Mouse (Mus musculus): ENCODE measurements around the gene Atg2a. TPM values are rescaled to one million over a fixed set of nuclear protein-coding genes. Genes with fewer than 3 reads are reported as not detected.
A peak's percentile ranks its signal among the peaks of the same experiment; 100 is the strongest.

Gene Atg2a
- total and polyA plus RNA-seq, 2 experiments from 2014 or later = 5.6 to 24.5 TPM

- Histone ChIP-seq H3K4me3 (ENCODE audit: low read depth, low read length) (no peak overlapping the region), H3K9ac (replicated peaks; ENCODE audit: low read depth, low read length) (no peak overlapping the region)
- DNase-seq (ENCODE audit: low spot score) = peak; percentile 58
Observed at GRCm38 (mm10) chr19:6291117-6291781, 49.8 kb downstream of the Atg2a start.

GRCm38 (mm10) chr19:6292262-6292661 is 50.8 kb downstream of the Atg2a start:
- H3K27ac ChIP-seq (ENCODE audit: low read depth) = peak overlapping the region; percentile 30; the same call in 1 of the 2 replicates
- peaks cover 19% of the 10 kb centered on the region for H3K4me1 ChIP-seq (ENCODE audit: control insufficient read depth, insufficient read depth)
- WGBS = 72% methylated on average over 5 of the region's 5 CpGs
- no peak overlapping the region for H3K4me3 ChIP-seq (ENCODE audit: low read depth, low read length)
- no peak overlapping the region for H3K9ac ChIP-seq (replicated peaks; ENCODE audit: low read depth, low read length)
- DNase-seq (ENCODE audit: low spot score) (no peak), ATAC-seq (ENCODE audit: insufficient read depth, low read depth) (no peak)
- H3K36me3 ChIP-seq (replicated peaks; ENCODE audit: control insufficient read depth, insufficient read depth, low read length) = peaks cover 52% of the 10 kb centered on the region
- no peaks in the 10 kb centered on the region for H3K9me3 ChIP-seq (replicated peaks; ENCODE audit: control insufficient read depth, low read length)
- H3K27me3 ChIP-seq (ENCODE audit: control insufficient read depth, insufficient read depth, low read length) = no peaks in the 10 kb centered on the region
- TF ChIP-seq CTCF (IDR thresholded peaks at IDR 0.05; ENCODE audit: low read depth) = no peak
- no peak for TF ChIP-seq EP300 (IDR thresholded peaks at IDR 0.05; ENCODE audit: low read depth)
- no peak overlapping the region for H3K4me2 ChIP-seq (ENCODE audit: low read depth, low read length)

More at GRCm38 (mm10) chr19:6291117-6291781, 49.8 kb downstream of the Atg2a start:
- H3K27me3 ChIP-seq (ENCODE audit: control insufficient read depth, insufficient read depth, low read length) = no peaks in the 10 kb centered on the region
- peaks cover 29% of the 10 kb centered on the region for H3K4me1 ChIP-seq (ENCODE audit: control insufficient read depth, insufficient read depth)
- H3K9me3 ChIP-seq (replicated peaks; ENCODE audit: control insufficient read depth, low read length) = no peaks in the 10 kb centered on the region
- H3K4me2 ChIP-seq (ENCODE audit: low read depth, low read length) = no peak overlapping the region
- H3K27ac ChIP-seq (ENCODE audit: low read depth) = peak overlapping the region; percentile 73
- WGBS = 65% methylated on average over 10 of the region's 10 CpGs
- peak; percentile 57; the same call in 1 of the 2 replicates for ATAC-seq (ENCODE audit: insufficient read depth, low read depth)
- TF ChIP-seq EP300 (IDR thresholded peaks at IDR 0.05; ENCODE audit: low read depth) = no peak
- TF ChIP-seq CTCF (IDR thresholded peaks at IDR 0.05; ENCODE audit: low read depth) = no peak
- H3K36me3 ChIP-seq (replicated peaks; ENCODE audit: control insufficient read depth, insufficient read depth, low read length) = peaks cover 42% of the 10 kb centered on the region

- no peak overlapping the region for H3K4me2 ChIP-seq (ENCODE audit: low read depth, low read length)
Observed at GRCm38 (mm10) chr19:6294301-6294700, 52.8 kb downstream of the Atg2a start.

DNA sequence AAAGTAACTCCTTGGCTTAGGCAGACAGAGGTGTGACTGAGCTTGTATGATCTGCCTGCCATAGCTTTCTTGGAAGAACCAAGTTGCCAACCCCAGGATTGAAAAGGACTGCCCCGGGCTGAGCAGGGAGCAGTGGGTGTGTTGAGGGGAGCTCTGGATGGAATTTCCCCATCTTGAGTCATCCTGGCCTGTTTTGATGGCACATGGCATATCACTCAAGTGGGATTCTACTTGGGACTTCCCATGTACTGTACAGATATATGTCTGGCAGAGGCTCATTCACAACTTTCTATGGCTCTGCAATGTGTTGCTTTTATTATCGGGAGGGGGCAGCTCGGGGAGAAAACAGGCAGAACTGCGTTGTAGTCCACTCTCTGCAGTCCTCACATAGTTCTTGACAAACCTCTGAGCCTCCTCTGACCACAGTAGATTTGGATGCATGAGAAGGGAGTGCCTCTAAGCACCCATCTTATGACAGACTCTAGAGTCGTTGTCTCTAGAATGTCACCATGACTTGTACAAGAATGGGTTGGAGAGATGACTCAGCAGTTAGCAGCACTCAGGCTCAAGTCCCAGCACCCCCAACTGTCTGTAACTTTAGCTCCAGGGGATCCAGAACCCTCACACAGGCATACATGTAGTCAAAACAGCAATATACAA is 55.2 kb downstream of the Atg2a start:
- 0 out of 2 replicates have a peak overlapping the region, but pooled peaks have one; percentile 34 for H3K27ac ChIP-seq (ENCODE audit: low read depth)

More at GRCm38 (mm10) chr19:6294301-6294700, 52.8 kb downstream of the Atg2a start:
- Histone ChIP-seq H3K27ac (ENCODE audit: low read depth) (no peak overlapping the region), H3K9ac (replicated peaks; ENCODE audit: low read depth, low read length) (no peak overlapping the region), H3K27me3 (ENCODE audit: control insufficient read depth, insufficient read depth, low read length) (no peaks in the 10 kb centered on the region), H3K9me3 (replicated peaks; ENCODE audit: control insufficient read depth, low read length) (no peaks in the 10 kb centered on the region), H3K4me3 (ENCODE audit: low read depth, low read length) (no peak overlapping the region), H3K4me1 (ENCODE audit: control insufficient read depth, insufficient read depth) (peaks cover 15% of the 10 kb centered on the region; the same call in 1 of the 2 replicates), H3K36me3 (replicated peaks; ENCODE audit: control insufficient read depth, insufficient read depth, low read length) (peaks cover 72% of the 10 kb centered on the region)
- ATAC-seq (ENCODE audit: insufficient read depth, low read depth) (no peak), DNase-seq (ENCODE audit: low spot score) (no peak)
- TF ChIP-seq EP300 (IDR thresholded peaks at IDR 0.05; ENCODE audit: low read depth) (no peak), CTCF (IDR thresholded peaks at IDR 0.05; ENCODE audit: low read depth) (no peak)
- 91% methylated on average over 17 of the region's 17 CpGs for WGBS

GRCm38 (mm10) chr19:6297641-6298040 is 56.2 kb downstream of the Atg2a start:
- Histone ChIP-seq H3K4me1 (ENCODE audit: control insufficient read depth, insufficient read depth) (peaks cover 11% of the 10 kb centered on the region; the same call in 1 of the 2 replicates), H3K27ac (ENCODE audit: low read depth) (peak overlapping the region; percentile 34; the same call in 1 of the 2 replicates), H3K4me3 (ENCODE audit: low read depth, low read length) (no peak overlapping the region), H3K9ac (replicated peaks; ENCODE audit: low read depth, low read length) (no peak overlapping the region), H3K9me3 (replicated peaks; ENCODE audit: control insufficient read depth, low read length) (no peaks in the 10 kb centered on the region), H3K36me3 (replicated peaks; ENCODE audit: control insufficient read depth, insufficient read depth, low read length) (peaks cover 66% of the 10 kb centered on the region), H3K27me3 (ENCODE audit: control insufficient read depth, insufficient read depth, low read length) (no peaks in the 10 kb centered on the region), H3K4me2 (ENCODE audit: low read depth, low read length) (no peak overlapping the region)
- no peak for ATAC-seq (ENCODE audit: insufficient read depth, low read depth)
- WGBS = 72% methylated on average over 9 of the region's 9 CpGs
- no peak for DNase-seq (ENCODE audit: low spot score)
- TF ChIP-seq EP300 (IDR thresholded peaks at IDR 0.05; ENCODE audit: low read depth) = no peak
- no peak for TF ChIP-seq CTCF (IDR thresholded peaks at IDR 0.05; ENCODE audit: low read depth)

More for the DNA sequence above, 55.2 kb downstream of the Atg2a start:
- ATAC-seq (ENCODE audit: insufficient read depth, low read depth) = no peak
- Histone ChIP-seq H3K4me2 (ENCODE audit: low read depth, low read length) (no peak overlapping the region), H3K9me3 (replicated peaks; ENCODE audit: control insufficient read depth, low read length) (no peaks in the 10 kb centered on the region), H3K4me1 (ENCODE audit: control insufficient read depth, insufficient read depth) (peaks cover 14% of the 10 kb centered on the region; the same call in 1 of the 2 replicates), H3K9ac (replicated peaks; ENCODE audit: low read depth, low read length) (no peak overlapping the region), H3K36me3 (replicated peaks; ENCODE audit: control insufficient read depth, insufficient read depth, low read length) (peaks cover 66% of the 10 kb centered on the region), H3K27me3 (ENCODE audit: control insufficient read depth, insufficient read depth, low read length) (no peaks in the 10 kb centered on the region), H3K4me3 (ENCODE audit: low read depth, low read length) (no peak overlapping the region)
- 76% methylated on average over 5 of the region's 5 CpGs for WGBS
- TF ChIP-seq EP300 (IDR thresholded peaks at IDR 0.05; ENCODE audit: low read depth) (no peak), CTCF (IDR thresholded peaks at IDR 0.05; ENCODE audit: low read depth) (no peak)
- no peak for DNase-seq (ENCODE audit: low spot score)

Measured in heart, postnatal 0 days (tissue).